ENCODE assay signal across 15 mouse cellular contexts in the genomic region with DNA sequence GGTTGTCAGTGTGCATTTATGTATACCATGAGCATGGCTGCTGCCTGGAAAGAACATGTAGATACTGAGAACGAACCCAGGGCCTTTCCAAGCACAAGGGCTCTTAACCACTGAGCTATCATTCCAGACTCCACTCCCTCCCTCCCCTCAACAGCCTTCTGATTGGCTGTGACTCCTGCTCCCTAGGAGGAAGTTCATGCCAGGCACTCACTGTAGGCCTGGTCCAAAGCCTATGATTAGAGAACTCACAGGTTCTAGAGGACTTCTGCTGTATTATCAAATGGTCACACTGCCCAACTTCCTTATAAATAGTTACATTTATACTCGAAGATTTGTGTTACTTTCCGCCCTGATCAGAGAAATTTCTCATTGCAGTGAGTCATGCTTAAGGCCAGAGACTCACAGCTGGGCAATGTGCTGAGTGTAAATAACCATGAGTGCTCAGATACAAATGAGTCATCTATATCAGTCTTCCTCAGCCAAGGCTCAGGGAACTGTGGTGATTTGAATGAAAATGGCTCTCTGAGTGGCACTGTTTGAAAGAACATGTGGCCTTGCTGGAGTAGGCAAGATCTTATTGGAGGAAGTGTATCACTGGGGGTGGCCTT. TPM values are rescaled to one million over a fixed set of nuclear protein-coding genes. Genes with fewer than 3 reads are reported as not detected.
DNase-seq lines count a peak whose midpoint lies in the region; ATAC-seq and TF ChIP-seq lines count a peak whose summit lies in the region.
"Had no signal": no experiment of that assay in that cellular context is flagged by ENCODE, and none has a peak within 500 bp of the region (broad histone marks: within the 10 kb centered on the region; RNA-seq: fewer than 3 reads in every experiment).

No protein-coding gene starts in this region.

- no peaks in the 10 kb centered on the region for H3K9me3 ChIP-seq in G1E (replicated peaks)
- H3K9me3 ChIP-seq: embryonic facial prominence, embryonic 12.5 days; intestine, embryonic 15.5 days; limb, embryonic 13.5 days; lung, embryonic 15.5 days; neural tube, embryonic 15.5 days had no signal

- H3K4me3 ChIP-seq in G1E (ENCODE audit: low read depth, low read length): no peak overlapping the region
- H3K4me3 ChIP-seq: embryonic facial prominence, embryonic 12.5 days; intestine, embryonic 15.5 days; limb, embryonic 13.5 days; lung, embryonic 15.5 days; neural tube, embryonic 15.5 days had no signal

- no peak for TF ChIP-seq CTCF in G1E (IDR thresholded peaks at IDR 0.05; ENCODE audit: low read depth, low read length)

- H3K4me1 ChIP-seq in G1E (ENCODE audit: insufficient read depth, low read depth, low read length): no peaks in the 10 kb centered on the region
- H3K4me1 ChIP-seq: embryonic facial prominence, embryonic 12.5 days; intestine, embryonic 15.5 days; limb, embryonic 13.5 days; lung, embryonic 15.5 days; neural tube, embryonic 15.5 days had no signal

- DNase-seq in heart, adult 11 months: peak; percentile 80
- no peak for DNase-seq in heart, postnatal 25 days (ENCODE audit: low spot score)
- no peak for DNase-seq in G1E (ENCODE audit: low spot score)
- DNase-seq in adrenal gland, postnatal 14 days: peak; percentile 25
- DNase-seq in gastrocnemius, adult 18-20 months (ENCODE audit: low spot score): no peak
- no peak for DNase-seq in layer of hippocampus, adult 18-20 months (ENCODE audit: low spot score in 2 of 2)
- no peak for DNase-seq in kidney, postnatal 10 days
- DNase-seq: cerebellum, adult 9-11 months; kidney, postnatal 25 days had no signal

- peak; percentile 54; the same call in 1 of the 2 replicates for ATAC-seq in G1E (ENCODE audit: extremely low read depth, insufficient number of reproducible peaks, low FRiP score, poor library complexity, severe bottlenecking)
- ATAC-seq in megakaryocyte progenitor cell, adult 5-6 weeks (replicated peaks; ENCODE audit: poor library complexity): peak; percentile 21; the same call in 1 of the 2 replicates
- ATAC-seq: intestine, embryonic 15.5 days had no signal

- H3K27me3 ChIP-seq in G1E (ENCODE audit: insufficient read depth, low read length): peaks cover 6% of the 10 kb centered on the region
- H3K27me3 ChIP-seq: embryonic facial prominence, embryonic 12.5 days; intestine, embryonic 15.5 days; limb, embryonic 13.5 days; lung, embryonic 15.5 days; neural tube, embryonic 15.5 days had no signal

- intact Hi-C loops in heart, postnatal 25 days (cut with DNase I): loop anchor here (2.0 kb wide), 2 partner anchors 89 to 765 kb away; no protein-coding TSS in a partner anchor

- no peaks in the 10 kb centered on the region for H3K36me3 ChIP-seq in G1E (replicated peaks)
- H3K36me3 ChIP-seq: embryonic facial prominence, embryonic 12.5 days; intestine, embryonic 15.5 days; limb, embryonic 13.5 days; lung, embryonic 15.5 days; neural tube, embryonic 15.5 days had no signal

RNA-seq across cellular contexts. Expression of gene Apbb1ip, which starts 49.9 kb away (rescaled TPM):
- total RNA-seq in heart, postnatal 25 days (2021): 1 to 10 TPM; 3.4 to 3.5 TPM
- 87.0 and 108 TPM in 2 replicates for total RNA-seq in G1E (2014; fragmentation: Nextera tagmentation)
- 11.4 and 13.6 TPM in 2 replicates for total RNA-seq in G1E (2017)
- 78.2 and 83.9 TPM in 2 replicates for polyA plus RNA-seq in G1E (2012)
- total RNA-seq in adrenal gland, postnatal 14 days (2021): 3.6 and 13.0 TPM in 2 replicates
- total RNA-seq in megakaryocyte progenitor cell, adult 5-6 weeks (2015): 120 and 136 TPM in 2 replicates
- 15.9 and 26.8 TPM in 2 replicates for total RNA-seq in megakaryocyte progenitor cell, adult 5-6 weeks (2017)
- 1 to 10 TPM; 1.3 to 2.0 TPM for total RNA-seq in gastrocnemius, adult 18-20 months (2021)
- total RNA-seq in layer of hippocampus, adult 18-20 months (2021): 1 to 10 TPM; 5.1 to 6.2 TPM

Comparison
In these comparisons a context has a peak if more than half of its experiments do, and no peak if none do; other contexts are left out.
1. DNase-seq: peak in heart, adult 11 months (single experiment) and adrenal gland, postnatal 14 days (single experiment); none in heart, postnatal 25 days (single experiment), G1E (single experiment), gastrocnemius, adult 18-20 months (single experiment), layer of hippocampus, adult 18-20 months (0 of 2) and kidney, postnatal 10 days (single experiment).